Mouse (Mus musculus) T-cell, adult 2 months (primary cell): ENCODE results near the gene 1700016K19Rik.

Experiments used
- DNase-seq: peaks from one replicate; pipeline ENCODE4 v3.0.0; 2022; ENCODE audit warnings: low spot score

The 1700016K19Rik gene

GRCm38 (mm10) chr11:76033836-76034235 is 34.1 kb downstream of the 1700016K19Rik start:
- no peak for DNase-seq

- peak; percentile 34 for DNase-seq
These were observed 35.5 kb downstream of the 1700016K19Rik start for GRCm38 (mm10) chr11:76035182-76035581.

GRCm38 (mm10) chr11:76037581-76038294 is 38.0 kb downstream of the 1700016K19Rik start:
- peak; percentile 57 for DNase-seq

- DNase-seq = no peak
These were observed 39.8 kb downstream of the 1700016K19Rik start for GRCm38 (mm10) chr11:76039271-76040053.

- DNase-seq = peak; percentile 56
These were observed 40.4 kb downstream of the 1700016K19Rik start for GRCm38 (mm10) chr11:76040106-76040505.

- no peak for DNase-seq
These were observed 41.2 kb downstream of the 1700016K19Rik start for GRCm38 (mm10) chr11:76040761-76041376.

- DNase-seq = no peak
These were observed 42.4 kb downstream of the 1700016K19Rik start for GRCm38 (mm10) chr11:76042041-76042638.

- no peak for DNase-seq
These were observed 43.2 kb downstream of the 1700016K19Rik start for GRCm38 (mm10) chr11:76042882-76043281.

- DNase-seq = no peak
These were observed 44.8 kb downstream of the 1700016K19Rik start for GRCm38 (mm10) chr11:76044468-76044867.

- no peak for DNase-seq
These were observed 45.7 kb downstream of the 1700016K19Rik start for GRCm38 (mm10) chr11:76045367-76045766.

- DNase-seq = no peak
These were observed 50.8 kb downstream of the 1700016K19Rik start for GRCm38 (mm10) chr11:76050509-76050908.

GRCm38 (mm10) chr11:76050967-76051512 is 51.3 kb downstream of the 1700016K19Rik start:
- DNase-seq = no peak

- DNase-seq = no peak
These were observed 52.8 kb downstream of the 1700016K19Rik start for GRCm38 (mm10) chr11:76052496-76052895.
